Mouse (Mus musculus) embryonic fibroblast, embryonic 13.5 days (primary cell): Measurements from ENCODE around the gene Hibadh.

Source experiments
- CTCF ChIP-seq: IDR thresholded peaks from 2 replicates; pipeline ENCODE4 v1.5.1; 2011; ENCODE audit warnings: mild to moderate bottlenecking, control low read depth, low read length, moderate library complexity, borderline replicate concordance; ENCODE audit not compliant: insufficient read depth
- POLR2A ChIP-seq: IDR thresholded peaks from 2 replicates; pipeline ENCODE4 v1.6.1; 2011; ENCODE audit warnings: low read depth, mild to moderate bottlenecking, control low read depth, low read length, moderate library complexity

GRCm38 (mm10) chr6:52601117-52601516, 39.1 kb downstream of the Hibadh start:
- TF ChIP-seq POLR2A: no peak
- no peak for TF ChIP-seq CTCF
